In the genomic region with DNA sequence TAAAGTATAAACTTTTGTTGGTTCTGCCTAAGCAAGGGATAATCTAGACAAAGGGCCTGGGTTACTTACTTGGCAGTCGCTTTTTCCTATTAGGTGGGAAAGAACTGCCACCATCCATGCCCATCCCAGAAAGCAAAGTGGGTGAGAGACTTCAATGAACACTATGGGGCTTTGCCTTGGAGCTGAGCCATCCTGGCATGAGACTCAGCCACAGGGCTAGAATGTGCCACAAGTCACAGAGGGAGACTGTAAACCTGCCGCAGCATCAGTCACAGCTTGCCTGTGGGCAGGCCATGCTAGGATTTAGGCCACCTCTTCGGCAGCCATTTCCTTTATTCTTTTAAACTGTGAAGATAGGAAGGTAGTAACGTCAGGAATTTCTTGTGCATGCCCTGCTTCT, we compare ENCODE assay signal across 9 mouse cellular contexts.
DNase-seq lines count a peak whose midpoint lies in the region; ATAC-seq and TF ChIP-seq lines count a peak whose summit lies in the region.
"Had no signal": no experiment of that assay in that cellular context is flagged by ENCODE, and none has a peak within 500 bp of the region (broad histone marks: within the 10 kb centered on the region; RNA-seq: fewer than 3 reads in every experiment).

No protein-coding gene starts in this region.

- H3K36me3 ChIP-seq in forebrain, embryonic 10.5 days (replicated peaks): peaks cover 10% of the 10 kb centered on the region
- no peaks in the 10 kb centered on the region for H3K36me3 ChIP-seq in forebrain, postnatal 0 days (ENCODE audit: insufficient read depth)
- H3K36me3 ChIP-seq in lung, embryonic 14.5 days (ENCODE audit: insufficient read depth): peaks cover 4% of the 10 kb centered on the region; the same call in 1 of the 2 replicates
- H3K36me3 ChIP-seq in macrophage (ENCODE audit: inconsistent target): no peaks in the 10 kb centered on the region

- no peaks in the 10 kb centered on the region for H3K27me3 ChIP-seq in forebrain, embryonic 10.5 days (ENCODE audit: poor library complexity, severe bottlenecking)
- H3K27me3 ChIP-seq in forebrain, postnatal 0 days (ENCODE audit: insufficient read depth, low read length): no peaks in the 10 kb centered on the region
- no peaks in the 10 kb centered on the region for H3K27me3 ChIP-seq in lung, embryonic 14.5 days (ENCODE audit: insufficient read depth, low read length)

- peak overlapping the region; percentile 87; the same call in 1 of the 2 replicates for H3K27ac ChIP-seq in forebrain, embryonic 10.5 days
- no peak overlapping the region for H3K27ac ChIP-seq in forebrain, postnatal 0 days (ENCODE audit: low read depth, low read length)
- peak overlapping the region; percentile 73 for H3K27ac ChIP-seq in lung, embryonic 14.5 days (ENCODE audit: low read depth)
- peak overlapping the region; percentile 85 for H3K27ac ChIP-seq in brown adipose tissue, adult 24 weeks (replicated peaks; ENCODE audit: low read depth, low read length)
- H3K27ac ChIP-seq in macrophage: peak overlapping the region; percentile 74

- H3K4me3 ChIP-seq in forebrain, embryonic 10.5 days: no peak overlapping the region
- no peak overlapping the region for H3K4me3 ChIP-seq in forebrain, postnatal 0 days (ENCODE audit: low read depth, low read length)
- no peak overlapping the region for H3K4me3 ChIP-seq in lung, embryonic 14.5 days (ENCODE audit: low read depth, low read length)
- no peak overlapping the region for H3K4me3 ChIP-seq in brown adipose tissue, adult 24 weeks (ENCODE audit: insufficient read depth, low read depth, low read length)
- no peak overlapping the region for H3K4me3 ChIP-seq in macrophage (ENCODE audit: inconsistent target)

- 94% methylated on average over 4 of the region's 4 CpGs for WGBS in forebrain, embryonic 10.5 days
- 54% methylated on average over 4 of the region's 4 CpGs for WGBS in forebrain, postnatal 0 days
- WGBS in lung, embryonic 14.5 days: 68% methylated on average over 4 of the region's 4 CpGs
- 86% methylated on average over 4 of the region's 4 CpGs for WGBS in macrophage (ENCODE audit: missing documents)

- H3K9ac ChIP-seq in forebrain, postnatal 0 days: no peak overlapping the region
- H3K9ac ChIP-seq in lung, embryonic 14.5 days: no peak overlapping the region

- no peak for TF ChIP-seq CTCF in forebrain, postnatal 0 days (IDR thresholded peaks at IDR 0.05; ENCODE audit: low read depth)
- TF ChIP-seq CTCF in lung, embryonic 14.5 days (IDR thresholded peaks at IDR 0.05; ENCODE audit: low read depth): no peak

- H3K79me2 ChIP-seq in macrophage (ENCODE audit: inconsistent target): no peaks in the 10 kb centered on the region

- no peaks in the 10 kb centered on the region; the same call in 1 of the 2 replicates for H3K9me3 ChIP-seq in forebrain, embryonic 10.5 days
- H3K9me3 ChIP-seq in forebrain, postnatal 0 days (ENCODE audit: low read length): no peaks in the 10 kb centered on the region
- H3K9me3 ChIP-seq in lung, embryonic 14.5 days (ENCODE audit: low read depth, low read length): no peaks in the 10 kb centered on the region

- H3K4me1 ChIP-seq in forebrain, embryonic 10.5 days: peaks cover 30% of the 10 kb centered on the region
- peaks cover 6% of the 10 kb centered on the region; the same call in 1 of the 2 replicates for H3K4me1 ChIP-seq in forebrain, postnatal 0 days (ENCODE audit: insufficient read depth)
- H3K4me1 ChIP-seq in lung, embryonic 14.5 days (ENCODE audit: insufficient read depth): 0 out of 2 replicates have a peak, but pooled peaks cover 6% of the 10 kb centered on the region
- peaks cover 17% of the 10 kb centered on the region for H3K4me1 ChIP-seq in brown adipose tissue, adult 24 weeks (ENCODE audit: control insufficient read depth, insufficient read depth, insufficient read length, low read length)

- DNase-seq in forebrain, embryonic 10.5 days (ENCODE audit: extremely low spot score, low spot score): no peak
- no peak for DNase-seq in forebrain, postnatal 0 days
- DNase-seq in lung, embryonic 14.5 days: no peak
- DNase-seq in lung, postnatal 10 days: no peak
- no peak for DNase-seq in thymus, postnatal 4 days

- H3K4me2 ChIP-seq in forebrain, postnatal 0 days (ENCODE audit: low read depth): no peak overlapping the region
- no peak overlapping the region for H3K4me2 ChIP-seq in lung, embryonic 14.5 days

- no peak for ATAC-seq in forebrain, postnatal 0 days
- ATAC-seq in lung, embryonic 14.5 days (ENCODE audit: insufficient read depth): no peak
- ATAC-seq in monocyte, adult 5-6 weeks (replicated peaks; ENCODE audit: insufficient number of reproducible peaks, low FRiP score, low TSS enrichment, poor library complexity, severe bottlenecking): no peak
- ATAC-seq: CD4-positive, CD25-positive, alpha-beta regulatory T cell, adult 4 months had no signal
